In genomic region chr15:97847866-97848265, GRCm38 (mm10) we compare ENCODE assay signal across 28 mouse cellular contexts. TPM values are rescaled to one million over a fixed set of nuclear protein-coding genes. Genes with fewer than 3 reads are reported as not detected.
A peak's percentile ranks its signal among the peaks of the same experiment; 100 is the strongest.
DNase-seq lines count a peak whose midpoint lies in the region; ATAC-seq and TF ChIP-seq lines count a peak whose summit lies in the region.
"Had no signal": no experiment of that assay in that cellular context is flagged by ENCODE, and none has a peak within 500 bp of the region (broad histone marks: within the 10 kb centered on the region; RNA-seq: fewer than 3 reads in every experiment).

No protein-coding gene starts in this region.

- H3K9me3 ChIP-seq in G1E (replicated peaks) = peaks cover 5% of the 10 kb centered on the region
- H3K9me3 ChIP-seq in MEL (replicated peaks; ENCODE audit: insufficient read depth, low read length) = no peaks in the 10 kb centered on the region
- 0 out of 2 replicates have a peak, but pooled peaks cover 4% of the 10 kb centered on the region for H3K9me3 ChIP-seq in liver, embryonic 13.5 days (replicated peaks)
- no peaks in the 10 kb centered on the region for H3K9me3 ChIP-seq in liver, embryonic 16.5 days (replicated peaks; ENCODE audit: control insufficient read depth, low read length)
- no peaks in the 10 kb centered on the region for H3K9me3 ChIP-seq in midbrain, embryonic 13.5 days
- H3K9me3 ChIP-seq: embryonic facial prominence, embryonic 12.5 days; embryonic facial prominence, embryonic 15.5 days; forebrain, embryonic 10.5 days; forebrain, embryonic 13.5 days; heart, embryonic 10.5 days; heart, embryonic 13.5 days had no signal

- H3K27ac ChIP-seq in MEL (ENCODE audit: control insufficient read depth, low read depth, low read length) = peak overlapping the region; percentile 99
- H3K27ac ChIP-seq in liver, embryonic 13.5 days = peak overlapping the region; percentile 87
- no peak overlapping the region for H3K27ac ChIP-seq in liver, embryonic 16.5 days (ENCODE audit: low read length)
- no peak overlapping the region for H3K27ac ChIP-seq in midbrain, embryonic 13.5 days
- H3K27ac ChIP-seq: embryonic facial prominence, embryonic 12.5 days; embryonic facial prominence, embryonic 15.5 days; forebrain, embryonic 10.5 days; forebrain, embryonic 13.5 days; heart, adult 2 months; heart, embryonic 10.5 days; heart, embryonic 13.5 days; hindbrain, embryonic 14.5 days; hindbrain, postnatal 0 days had no signal

- no peak for TF ChIP-seq EP300 in MEL (IDR thresholded peaks at IDR 0.05; ENCODE audit: low read depth in 1 of 2, low read length in 2 of 2)

- H3K79me2 ChIP-seq in MEL (ENCODE audit: control insufficient read depth, insufficient read depth, low read length, poor library complexity) = peaks cover 61% of the 10 kb centered on the region

- H3K27me3 ChIP-seq in G1E (ENCODE audit: insufficient read depth, low read length) = no peaks in the 10 kb centered on the region
- H3K27me3 ChIP-seq in MEL (ENCODE audit: control insufficient read depth in 1 of 2, insufficient read depth in 2 of 2, low read length in 2 of 2) = no peaks in the 10 kb centered on the region
- no peaks in the 10 kb centered on the region for H3K27me3 ChIP-seq in liver, embryonic 13.5 days
- H3K27me3 ChIP-seq in liver, embryonic 16.5 days (ENCODE audit: control insufficient read depth, insufficient read depth, low read depth, low read length) = no peaks in the 10 kb centered on the region
- no peaks in the 10 kb centered on the region for H3K27me3 ChIP-seq in midbrain, embryonic 13.5 days
- H3K27me3 ChIP-seq: embryonic facial prominence, embryonic 12.5 days; embryonic facial prominence, embryonic 15.5 days; forebrain, embryonic 13.5 days had no signal

- WGBS in liver, embryonic 13.5 days (ENCODE audit: insufficient replicate concordance) = 41% methylated on average over 2 of the region's 2 CpGs
- WGBS in liver, embryonic 16.5 days (ENCODE audit: insufficient replicate concordance) = 37% methylated on average over 2 of the region's 2 CpGs
- WGBS in midbrain, embryonic 13.5 days = 95% methylated on average over 2 of the region's 2 CpGs

- no peak for TF ChIP-seq RAD21 in MEL (IDR thresholded peaks at IDR 0.05; ENCODE audit: low read depth, low read length)

- no peak; a peak in 1 of 4 replicates for TF ChIP-seq POLR2A in MEL (IDR thresholded peaks at IDR 0.05; ENCODE audit: control insufficient read depth in 1 of 2, insufficient read depth in 1 of 2, low read depth in 1 of 2, low read length in 2 of 2, poor library complexity in 1 of 2)

- H3K4me2 ChIP-seq in liver, embryonic 13.5 days = peak overlapping the region; percentile 58
- H3K4me2 ChIP-seq in liver, embryonic 16.5 days (ENCODE audit: low read depth, low read length) = peak overlapping the region; percentile 38
- no peak overlapping the region for H3K4me2 ChIP-seq in midbrain, embryonic 13.5 days (replicated peaks)
- H3K4me2 ChIP-seq: embryonic facial prominence, embryonic 12.5 days; embryonic facial prominence, embryonic 15.5 days; forebrain, embryonic 13.5 days; heart, embryonic 13.5 days; hindbrain, embryonic 14.5 days had no signal

- peak overlapping the region; percentile 85 for H3K9ac ChIP-seq in MEL (ENCODE audit: control insufficient read depth, low read depth, low read length, poor library complexity, severe bottlenecking)
- peak overlapping the region; percentile 64 for H3K9ac ChIP-seq in liver, embryonic 13.5 days
- H3K9ac ChIP-seq in liver, embryonic 16.5 days (ENCODE audit: low read depth, low read length) = no peak overlapping the region
- H3K9ac ChIP-seq in midbrain, embryonic 13.5 days (replicated peaks) = no peak overlapping the region
- H3K9ac ChIP-seq: embryonic facial prominence, embryonic 12.5 days; embryonic facial prominence, embryonic 15.5 days; forebrain, embryonic 13.5 days; heart, embryonic 13.5 days; hindbrain, embryonic 14.5 days had no signal

- H3K36me3 ChIP-seq in G1E (replicated peaks) = peaks cover 4% of the 10 kb centered on the region
- peaks cover 0 to 41% of the 10 kb centered on the region in 2 experiments; a peak in 3 of 4 replicates for H3K36me3 ChIP-seq in MEL (ENCODE audit: control insufficient read depth in 1 of 2, insufficient read depth in 2 of 2, low read length in 2 of 2)
- no peaks in the 10 kb centered on the region for H3K36me3 ChIP-seq in liver, embryonic 13.5 days
- H3K36me3 ChIP-seq in liver, embryonic 16.5 days (ENCODE audit: control insufficient read depth, insufficient read depth) = no peaks in the 10 kb centered on the region
- no peaks in the 10 kb centered on the region for H3K36me3 ChIP-seq in midbrain, embryonic 13.5 days
- H3K36me3 ChIP-seq: embryonic facial prominence, embryonic 12.5 days; embryonic facial prominence, embryonic 15.5 days; forebrain, embryonic 10.5 days; heart, embryonic 10.5 days; heart, embryonic 13.5 days had no signal

- TF ChIP-seq CTCF in G1E (IDR thresholded peaks at IDR 0.05; ENCODE audit: low read depth, low read length) = no peak
- TF ChIP-seq CTCF in MEL (IDR thresholded peaks at IDR 0.05 in 2 of 3, conservative IDR thresholded peaks at IDR 0.05 in 1 of 3; ENCODE audit: control insufficient read depth in 1 of 3, insufficient read depth in 1 of 3, low read depth in 2 of 3, low read length in 3 of 3, poor library complexity in 1 of 3, severe bottlenecking in 1 of 3) = no peak

- DNase-seq in G1E (ENCODE audit: low spot score) (no peak), MEL (ENCODE audit: low read depth, low spot score) (peak; percentile 85)
- DNase-seq in liver, embryonic 13.5 days = no peak
- no peak for DNase-seq in right cerebral cortex, adult 2 months (ENCODE audit: low spot score in 2 of 2)
- no peak for DNase-seq in testis, postnatal 10 days (ENCODE audit: low spot score)
- DNase-seq: adrenal gland, adult 2 months; adrenal gland, postnatal 14 days; cerebellum, adult 11 months; cerebellum, adult 2 months; cerebellum, adult 9-11 months; cerebellum, postnatal 25 days; gastrocnemius, postnatal 10 days; heart, adult 2 months; heart, postnatal 14 days; heart, postnatal 4 days had no signal

- peaks cover 95% of the 10 kb centered on the region for H3K4me1 ChIP-seq in G1E (ENCODE audit: insufficient read depth, low read depth, low read length)
- peaks cover 14 to 54% of the 10 kb centered on the region in 2 experiments for H3K4me1 ChIP-seq in MEL (ENCODE audit: control insufficient read depth in 1 of 2, insufficient read depth in 2 of 2, low read length in 2 of 2)
- H3K4me1 ChIP-seq in liver, embryonic 13.5 days (replicated peaks) = peaks cover 92% of the 10 kb centered on the region
- peaks cover 74% of the 10 kb centered on the region for H3K4me1 ChIP-seq in liver, embryonic 16.5 days (ENCODE audit: control insufficient read depth, low read depth, low read length)
- H3K4me1 ChIP-seq in midbrain, embryonic 13.5 days (replicated peaks) = 0 out of 2 replicates have a peak, but pooled peaks cover 3% of the 10 kb centered on the region
- H3K4me1 ChIP-seq: embryonic facial prominence, embryonic 12.5 days; embryonic facial prominence, embryonic 15.5 days had no signal

- ATAC-seq in G1E (ENCODE audit: extremely low read depth, insufficient number of reproducible peaks, low FRiP score, poor library complexity, severe bottlenecking) = no peak
- no peak for ATAC-seq in liver, embryonic 13.5 days (ENCODE audit: low read depth)
- no peak for ATAC-seq in liver, embryonic 16.5 days (ENCODE audit: low read depth)
- ATAC-seq in midbrain, embryonic 13.5 days = no peak
- ATAC-seq: CD4-positive, CD25-positive, alpha-beta regulatory T cell, adult 4 months; forebrain, embryonic 13.5 days; forebrain, embryonic 16.5 days; hindbrain, postnatal 0 days; inflammation-experienced regulatory T-cells, adult 6 months had no signal

- H3K4me3 ChIP-seq in G1E (ENCODE audit: low read depth, low read length) (peak overlapping the region; percentile 31; the same call in 1 of the 2 replicates), MEL (ENCODE audit: control insufficient read depth in 1 of 2, insufficient read depth in 1 of 2, low read depth in 2 of 2, low read length in 2 of 2) (peak overlapping the region; percentile 72 to 77)
- peak overlapping the region; percentile 39 for H3K4me3 ChIP-seq in liver, embryonic 13.5 days (replicated peaks)
- H3K4me3 ChIP-seq in liver, embryonic 16.5 days (ENCODE audit: low read depth, low read length) = peak overlapping the region; percentile 8
- H3K4me3 ChIP-seq in midbrain, embryonic 13.5 days (replicated peaks) = no peak overlapping the region
- H3K4me3 ChIP-seq: embryonic facial prominence, embryonic 12.5 days; embryonic facial prominence, embryonic 15.5 days; forebrain, embryonic 10.5 days; forebrain, embryonic 13.5 days; heart, adult 2 months; heart, embryonic 10.5 days; heart, embryonic 13.5 days had no signal

TF ChIP-seq in MEL, 35 proteins besides CTCF, POLR2A, EP300 and RAD21 (continues in another document):
- no peak for TF ChIP-seq KAT2A (conservative IDR thresholded peaks at IDR 0.05; ENCODE audit: low read depth, low read length)
- TF ChIP-seq ELF1 (IDR thresholded peaks at IDR 0.05; ENCODE audit: low read depth, low read length) = no peak
- no peak for TF ChIP-seq JUND (IDR thresholded peaks at IDR 0.05; ENCODE audit: low read depth, low read length)
- no peak for TF ChIP-seq ETS1 (IDR thresholded peaks at IDR 0.05; ENCODE audit: low read depth, low read length)
- no peak for TF ChIP-seq MYC (IDR thresholded peaks at IDR 0.05; ENCODE audit: low read depth, low read length)
- TF ChIP-seq RCOR1 (IDR thresholded peaks at IDR 0.05; ENCODE audit: low read depth, low read length) = no peak
- no peak for TF ChIP-seq NELFE (IDR thresholded peaks at IDR 0.05; ENCODE audit: low read depth, low read length)
- no peak for TF ChIP-seq MAFK (IDR thresholded peaks at IDR 0.05; ENCODE audit: borderline replicate concordance, low read depth, low read length)
- TF ChIP-seq ZNF384 (IDR thresholded peaks at IDR 0.05; ENCODE audit: low read depth, low read length) = no peak
- no peak for TF ChIP-seq NRF1 (IDR thresholded peaks at IDR 0.05; ENCODE audit: insufficient read depth, low read depth, low read length, poor library complexity, severe bottlenecking)
- TF ChIP-seq MYB (IDR thresholded peaks at IDR 0.05; ENCODE audit: low read depth, low read length) = no peak
- TF ChIP-seq MEF2A (IDR thresholded peaks at IDR 0.05; ENCODE audit: extremely low read depth, insufficient replicate concordance, low read depth, low read length, poor library complexity, severe bottlenecking) = no peak

RNA-seq across cellular contexts. Expression of gene Hdac7, which starts 3.6 kb away (rescaled TPM):
- 20.4 and 21.1 TPM in 2 replicates for total RNA-seq in G1E (2014; fragmentation: Nextera tagmentation)
- total RNA-seq in G1E (2017) = 3.0 and 3.9 TPM in 2 replicates
- 117 and 164 TPM in 2 replicates for polyA plus RNA-seq in G1E (2012)
- total RNA-seq in MEL (2012; rRNA removed) = 100 and 102 TPM in 2 replicates
- polyA plus RNA-seq in MEL (2012; ENCODE audit: insufficient read depth in 1 of 2, insufficient read length in 2 of 2, low read depth in 1 of 2, low replicate concordance in 2 of 2, missing spikeins in 1 of 2) = 100 to 1,000 TPM in 1 of 2 experiments, not detected in 1; 389 TPM
- 8.0 and 8.3 TPM in 2 replicates for polyA plus RNA-seq in liver, embryonic 13.5 days (2015; fragmentation: Nextera tagmentation; extraction: Ambion mirVana)
- polyA plus RNA-seq in liver, embryonic 16.5 days (2015; fragmentation: Nextera tagmentation; extraction: Ambion mirVana) = 4.7 and 5.8 TPM in 2 replicates
- 29.8 and 31.4 TPM in 2 replicates for polyA plus RNA-seq in midbrain, embryonic 13.5 days (2015; fragmentation: Nextera tagmentation; extraction: Ambion mirVana)

Comparison
In these comparisons a context has a peak if more than half of its experiments do, and no peak if none do; other contexts are left out.
1. H3K27ac ChIP-seq: peak in MEL (single experiment) and liver, embryonic 13.5 days (single experiment); none in liver, embryonic 16.5 days (single experiment) and midbrain, embryonic 13.5 days (single experiment).
2. H3K9ac ChIP-seq: peak in MEL (single experiment) and liver, embryonic 13.5 days (single experiment); none in liver, embryonic 16.5 days (single experiment) and midbrain, embryonic 13.5 days (single experiment).